Mouse (Mus musculus): ENCODE measurements around the gene Diexf.

Gene Diexf

DNA sequence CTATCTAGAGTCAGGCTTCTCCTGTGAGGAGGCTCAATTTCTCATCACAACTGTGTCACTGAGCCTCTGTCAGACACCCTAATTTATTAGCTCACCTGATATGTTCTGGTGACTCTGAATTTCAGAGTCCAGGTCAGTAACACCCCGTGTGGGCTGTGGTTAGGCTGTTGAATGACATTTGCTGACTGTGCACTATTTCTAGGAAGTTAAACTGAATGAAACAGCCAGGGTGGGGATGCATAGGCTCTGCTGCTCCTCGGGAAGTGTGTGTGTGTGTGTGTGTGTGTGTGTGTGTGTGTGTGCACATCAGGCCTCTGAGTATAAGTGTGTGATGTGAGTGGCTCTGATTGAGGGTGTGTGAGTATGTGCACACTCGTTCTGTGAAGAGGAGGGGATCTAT, 8.6 kb upstream of the Diexf start:
- DNase-seq (ENCODE audit: low spot score in 2 of 2), result no peak

DNA sequence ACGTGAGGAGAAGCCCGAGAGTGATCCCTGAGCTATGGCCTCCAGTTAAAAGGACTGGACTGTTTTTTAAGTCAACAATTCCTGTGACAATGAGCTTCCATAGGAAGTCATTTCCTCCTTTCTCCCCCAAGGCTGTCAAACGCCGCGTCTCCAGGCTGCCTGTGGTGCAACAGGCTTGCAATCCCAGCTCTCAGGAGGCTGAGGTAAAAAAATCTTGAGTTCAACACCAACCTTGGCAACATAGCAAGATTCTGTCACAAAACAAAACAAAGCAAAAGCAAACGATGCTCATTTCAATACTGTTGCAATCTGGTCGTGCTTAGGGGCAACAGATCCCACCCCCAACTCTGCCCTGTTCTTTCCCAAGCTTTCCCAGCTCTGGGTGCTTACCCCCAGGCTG, 8.0 kb upstream of the Diexf start:
- no peak for DNase-seq (ENCODE audit: low spot score in 2 of 2)

DNA sequence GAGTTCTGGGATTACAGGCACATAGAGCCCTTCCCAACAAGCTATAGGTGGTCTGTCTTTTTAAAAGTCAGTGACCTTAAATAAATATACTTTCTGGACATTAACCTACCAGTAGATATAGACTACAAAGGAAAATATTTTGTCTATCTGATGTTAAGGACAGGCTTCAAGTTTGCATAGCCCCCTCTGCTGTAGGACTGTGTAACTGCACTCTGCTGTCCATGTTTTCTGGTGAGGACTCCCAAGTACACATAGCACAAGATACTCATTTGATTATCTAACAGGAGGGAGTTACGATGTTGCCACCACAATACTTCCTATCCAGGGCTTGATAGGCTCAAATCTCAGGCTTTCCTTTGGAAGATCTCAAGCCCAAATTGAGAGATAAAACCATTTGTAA, 3.7 kb upstream of the Diexf start:
- no peak for DNase-seq (ENCODE audit: low spot score in 2 of 2)

DNA sequence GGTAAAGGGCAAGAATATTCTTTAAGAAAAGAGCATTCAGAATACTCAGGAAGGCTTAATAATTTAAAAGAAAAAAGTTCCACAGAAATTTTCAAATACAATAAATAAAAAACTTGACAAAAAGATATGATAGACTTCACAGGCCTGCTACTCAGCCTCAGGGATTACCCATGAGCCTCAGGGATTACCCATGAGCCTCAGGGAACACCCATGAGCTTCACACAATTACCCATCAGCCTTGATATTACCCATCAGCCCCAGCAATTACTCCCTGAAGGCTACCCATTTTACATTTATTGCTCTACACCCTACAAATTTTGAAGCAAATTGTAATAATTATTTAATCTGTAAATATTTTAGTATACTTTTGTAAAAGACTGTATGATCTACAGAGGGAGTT, 2.3 kb upstream of the Diexf start:
- DNase-seq (ENCODE audit: low spot score in 2 of 2), result no peak

DNA sequence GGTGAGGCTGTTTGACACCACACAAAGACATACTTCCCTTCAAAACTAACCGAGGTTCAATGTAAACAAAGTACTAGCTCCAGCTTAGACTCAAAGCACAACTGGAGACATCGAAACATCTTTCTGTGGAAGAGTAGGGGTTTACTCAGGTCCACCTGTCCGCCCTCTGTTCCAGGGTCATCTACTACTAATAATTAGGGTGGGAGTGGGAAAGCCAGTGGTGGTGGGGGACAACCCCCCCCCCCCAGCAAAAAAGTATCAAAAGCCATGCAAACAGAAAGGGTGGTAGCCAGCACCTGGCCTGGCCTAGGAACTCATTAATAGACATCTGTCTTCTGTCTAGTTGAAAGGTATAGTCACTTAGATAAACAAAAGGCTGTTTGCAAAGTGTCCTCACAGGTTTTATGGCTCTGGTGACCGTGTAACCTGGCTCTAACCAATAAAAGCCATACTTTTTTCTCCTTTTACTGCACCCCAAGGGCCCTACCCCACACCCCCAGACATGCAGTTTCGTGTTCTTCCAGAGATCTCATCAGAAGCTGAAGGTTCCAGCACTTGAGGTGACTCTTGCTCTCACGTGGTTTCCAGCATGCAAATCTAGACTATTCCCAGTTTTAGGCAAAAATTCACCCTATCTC, 1.4 kb upstream of the Diexf start:
- no peak for DNase-seq (ENCODE audit: low spot score in 2 of 2)

DNA sequence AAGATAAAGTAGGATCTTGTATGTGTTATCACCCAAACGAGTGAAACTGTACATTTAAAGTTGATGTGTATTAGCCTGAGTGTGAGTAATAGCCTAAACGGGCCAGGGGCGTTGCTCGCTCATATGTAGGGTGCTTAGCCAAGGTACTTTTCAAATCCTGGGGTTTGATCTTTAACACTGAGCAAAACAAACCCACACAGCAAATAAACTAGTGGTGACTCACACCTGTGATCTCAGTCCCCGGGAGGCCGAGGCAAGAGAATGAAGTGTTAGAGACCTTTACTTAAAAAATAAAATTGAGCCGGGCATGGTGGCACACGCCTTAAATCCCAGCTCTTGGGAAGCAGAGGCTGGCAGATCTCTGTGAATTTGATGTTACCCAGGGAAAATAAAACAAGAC, 767 bp upstream of the Diexf start:
- no peak for DNase-seq (ENCODE audit: low spot score in 2 of 2)

DNA sequence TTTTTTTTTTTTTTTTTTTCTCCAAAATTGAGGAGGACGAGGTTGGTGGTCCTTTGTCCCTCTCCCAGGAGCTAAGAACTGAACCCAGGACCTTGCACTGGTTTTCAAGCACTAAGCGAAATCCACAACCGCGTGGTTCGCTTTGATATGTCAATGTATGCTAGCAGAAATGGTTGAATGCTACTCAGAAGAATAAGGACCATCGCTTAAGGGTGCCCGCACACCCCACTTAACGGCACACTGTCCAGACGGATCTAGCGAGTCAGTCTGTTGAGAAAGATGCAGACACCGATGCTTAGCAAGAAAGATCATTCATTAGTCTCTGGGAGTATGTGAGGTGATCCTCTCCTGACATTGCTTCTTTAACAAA, 369 bp upstream of the Diexf start:
- peak in 1 of 2 experiments; percentile 8 for DNase-seq (ENCODE audit: low spot score in 2 of 2)

DNA sequence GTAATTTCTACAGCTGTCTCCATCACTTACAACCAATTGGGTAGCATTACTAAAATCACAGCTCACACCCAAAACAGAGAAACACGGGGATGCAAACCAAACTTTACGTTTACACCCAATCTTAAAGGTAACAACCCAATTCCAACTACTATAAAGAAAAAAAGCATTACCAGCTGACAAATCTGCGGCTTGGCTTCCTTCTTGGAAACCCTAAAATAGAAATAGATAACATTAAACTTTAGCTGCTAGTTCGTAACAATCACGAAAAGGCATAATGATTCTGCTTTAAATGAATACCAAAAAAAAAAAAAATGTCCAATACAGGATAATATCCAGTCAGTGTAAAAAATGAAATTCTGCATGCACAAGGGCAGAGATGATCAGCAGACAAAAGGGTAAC, 751 bp downstream of the Diexf start:
- DNase-seq (ENCODE audit: low spot score in 2 of 2), result no peak

DNA sequence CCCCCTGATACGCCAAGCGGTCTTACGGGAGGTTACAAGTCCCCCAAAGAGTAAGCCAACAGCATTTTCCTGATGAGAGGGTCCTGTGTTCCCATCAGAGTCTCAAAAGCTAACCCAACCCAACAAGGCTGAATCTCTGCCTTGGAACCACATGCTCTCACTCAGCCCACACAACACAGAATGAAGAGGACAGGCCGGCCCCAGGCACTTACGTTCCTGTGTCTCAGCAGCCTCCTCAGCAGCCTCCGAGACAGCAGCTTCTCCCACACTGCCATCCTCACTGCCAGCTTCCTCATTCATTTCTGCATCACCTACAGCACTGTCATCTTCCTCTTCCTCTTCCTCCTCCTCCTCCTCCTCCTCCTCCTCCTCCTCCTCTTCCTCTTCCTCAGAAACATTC, 2.0 kb downstream of the Diexf start:
- DNase-seq (ENCODE audit: low spot score in 2 of 2), result no peak

DNA sequence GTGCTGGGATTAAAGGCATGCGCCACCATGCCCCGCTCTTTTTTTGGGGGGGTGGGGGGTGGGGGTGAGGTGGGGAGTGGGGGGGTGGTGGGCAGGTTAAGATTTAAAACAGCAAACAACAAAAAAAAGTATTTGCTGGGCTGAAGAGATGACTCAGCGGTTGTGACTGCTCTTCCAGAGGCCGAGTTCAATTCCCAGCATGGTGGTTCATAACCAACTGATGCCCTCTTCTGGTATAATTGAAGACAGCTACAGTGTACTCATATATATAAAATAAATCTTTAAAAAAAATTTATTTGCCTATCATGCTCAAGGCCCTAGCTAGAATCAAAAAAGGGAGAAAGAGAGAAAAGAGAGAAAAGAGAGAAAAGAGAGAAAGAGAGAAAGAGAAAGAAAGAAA, 4.2 kb downstream of the Diexf start:
- no peak for DNase-seq (ENCODE audit: low spot score in 2 of 2)

DNA sequence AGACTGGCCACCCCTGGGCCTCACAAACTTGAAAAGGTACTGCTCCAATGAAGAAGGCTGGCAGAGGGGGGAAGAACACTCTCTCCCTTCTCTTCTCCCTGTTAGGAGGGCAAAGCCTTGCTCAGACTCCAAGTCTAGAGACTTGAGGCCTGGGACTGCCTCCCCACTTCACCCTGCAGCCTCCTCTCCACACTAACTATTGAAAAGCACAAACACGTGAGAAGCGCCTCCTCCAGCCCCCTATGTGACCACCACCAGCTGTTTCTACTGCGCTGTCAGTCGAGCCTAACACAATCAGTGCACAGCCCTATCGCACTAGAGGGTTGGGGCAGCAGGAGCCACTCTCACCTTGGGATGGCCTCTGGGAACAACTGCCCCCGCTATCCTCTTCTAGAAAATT, 6.8 kb downstream of the Diexf start:
- no peak for DNase-seq (ENCODE audit: low spot score in 2 of 2)

DNA sequence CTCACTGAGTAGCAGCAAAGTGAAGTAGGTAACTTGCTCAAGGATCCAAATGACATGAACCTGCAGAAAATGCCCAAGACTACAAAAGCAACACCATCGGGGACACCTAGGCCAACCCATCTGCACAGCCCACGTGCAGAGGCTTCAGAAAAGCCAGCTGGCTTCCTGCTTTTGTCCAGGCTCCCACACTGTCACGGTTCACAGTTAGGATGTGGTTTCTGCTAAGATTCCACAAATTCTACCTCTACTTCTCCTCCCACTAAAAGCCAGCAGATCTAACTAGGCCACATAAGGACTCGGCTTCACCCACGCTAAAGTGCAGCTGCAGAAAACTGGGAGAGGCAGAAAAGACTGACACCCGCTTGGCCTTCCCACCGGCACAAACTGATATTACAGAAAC, 7.3 kb downstream of the Diexf start:
- DNase-seq (ENCODE audit: low spot score in 2 of 2), result no peak

DNA sequence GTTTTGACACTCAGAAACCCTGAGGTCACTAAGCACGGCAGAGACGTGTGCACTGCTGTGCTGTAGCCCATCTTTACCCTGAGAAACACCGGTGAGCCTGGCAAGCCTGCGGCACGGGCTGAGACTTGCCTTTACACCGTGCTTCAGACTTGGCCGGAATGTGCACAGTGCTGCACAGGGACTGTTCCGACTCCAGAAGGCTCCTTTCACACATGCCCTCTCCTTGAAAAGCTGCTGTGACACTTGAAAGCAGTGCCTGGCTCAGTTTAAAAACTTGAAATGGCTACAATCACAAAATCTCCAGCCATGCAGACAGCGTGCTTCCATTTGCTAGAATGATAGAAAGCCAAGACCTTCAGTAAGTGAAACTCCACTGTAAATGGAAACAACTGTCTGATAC, 18.0 kb downstream of the Diexf start:
- no peak for DNase-seq (ENCODE audit: low spot score in 2 of 2)

DNA sequence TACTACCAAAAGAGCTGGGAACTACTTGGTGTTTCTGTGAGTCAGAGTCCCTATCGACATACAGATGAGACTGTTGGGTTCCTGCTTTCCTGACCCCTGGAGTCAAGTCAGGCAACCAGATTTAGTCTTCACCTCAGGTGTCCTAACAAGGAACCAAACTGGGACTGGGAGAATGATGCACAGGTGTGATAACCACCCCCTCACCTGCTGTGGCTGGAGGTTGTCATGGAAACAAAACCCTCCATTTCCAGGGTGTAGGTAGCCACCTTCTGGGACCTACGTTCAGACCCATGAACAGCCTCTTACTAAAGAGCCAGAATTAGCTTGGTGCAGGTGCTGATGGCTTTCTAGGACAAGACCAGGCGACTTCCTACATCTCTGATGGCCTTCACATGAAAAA, 27.1 kb downstream of the Diexf start:
- DNase-seq (ENCODE audit: low spot score in 2 of 2), result no peak

DNA sequence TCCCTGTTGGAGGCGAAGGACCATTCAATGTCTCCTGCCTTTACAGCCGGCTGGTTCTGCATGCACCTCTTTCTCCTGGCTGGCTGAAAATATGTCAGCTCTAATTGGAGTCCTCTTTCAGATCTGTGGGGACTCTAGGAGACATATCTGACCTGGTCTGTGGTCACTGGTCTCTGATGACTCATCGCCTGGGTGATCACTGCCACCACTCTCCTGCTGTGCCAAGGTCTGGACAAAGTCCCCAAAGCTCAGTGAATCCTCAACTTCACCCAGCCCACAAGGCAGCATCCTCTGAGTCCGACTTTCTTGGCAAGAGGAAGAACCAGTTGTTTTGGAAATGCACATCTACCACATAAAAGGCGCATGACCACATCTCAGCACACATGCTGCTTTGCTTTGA, 27.5 kb downstream of the Diexf start:
- DNase-seq (ENCODE audit: low spot score in 2 of 2), result no peak

DNA sequence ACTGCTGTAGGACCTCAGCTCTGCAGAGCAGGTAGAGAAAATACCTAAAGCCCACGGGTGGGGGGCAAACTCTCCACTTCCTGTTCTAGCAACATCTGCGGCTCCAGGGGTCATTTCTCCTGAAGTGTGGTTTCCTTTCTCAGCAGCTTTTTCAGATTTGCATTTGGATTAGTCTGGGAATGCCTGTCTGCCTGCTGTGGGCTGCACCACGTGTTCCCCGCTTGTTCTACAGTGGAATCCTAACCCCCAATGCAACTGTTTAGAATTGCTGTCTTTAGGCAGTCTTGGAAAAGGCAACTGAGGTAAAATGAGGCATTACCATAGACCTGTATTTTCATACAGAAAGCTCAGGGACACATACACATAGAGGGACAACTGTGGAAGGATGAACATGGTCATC, 28.0 kb downstream of the Diexf start:
- DNase-seq (ENCODE audit: low spot score in 2 of 2), result no peak

DNA sequence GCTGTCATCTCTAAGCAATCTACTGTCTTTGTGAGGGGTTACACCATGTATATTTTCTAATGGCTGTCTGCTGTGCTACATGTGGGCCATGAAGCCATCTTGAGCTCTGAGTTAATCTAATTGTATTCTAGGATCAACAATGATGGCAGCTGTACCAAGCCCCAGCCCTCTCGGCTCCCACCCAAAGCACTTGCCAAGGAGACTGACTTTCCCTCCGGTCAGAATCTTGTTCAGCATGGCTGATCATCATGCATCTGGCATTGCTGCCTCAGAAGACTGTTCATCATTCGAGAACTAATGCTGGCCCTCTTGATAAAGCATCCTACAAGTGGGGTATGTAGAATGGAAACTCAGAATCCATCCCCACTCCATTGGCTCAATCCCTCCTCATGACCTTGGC, 31.1 kb downstream of the Diexf start:
- no peak for DNase-seq (ENCODE audit: low spot score in 2 of 2)

DNA sequence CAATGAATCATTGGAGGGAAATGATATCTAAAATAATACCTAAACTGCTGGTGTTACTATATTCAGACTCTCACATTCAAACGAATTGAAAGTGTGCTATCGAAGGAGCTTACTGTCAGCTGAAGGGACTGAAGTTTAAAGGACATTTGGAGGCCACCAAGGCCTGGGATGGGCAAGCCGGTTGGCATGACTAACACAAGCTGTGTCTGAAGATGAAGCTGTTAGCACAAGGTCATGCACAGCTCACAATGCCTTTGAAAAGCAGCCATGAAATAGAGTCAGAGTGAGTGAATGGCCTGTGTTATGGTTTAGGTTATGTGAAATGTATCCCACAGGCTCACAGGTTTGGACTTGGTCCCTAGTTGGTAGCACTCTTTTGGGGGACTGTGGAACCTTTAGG, 36.5 kb downstream of the Diexf start:
- no peak for DNase-seq (ENCODE audit: low spot score in 2 of 2)

DNA sequence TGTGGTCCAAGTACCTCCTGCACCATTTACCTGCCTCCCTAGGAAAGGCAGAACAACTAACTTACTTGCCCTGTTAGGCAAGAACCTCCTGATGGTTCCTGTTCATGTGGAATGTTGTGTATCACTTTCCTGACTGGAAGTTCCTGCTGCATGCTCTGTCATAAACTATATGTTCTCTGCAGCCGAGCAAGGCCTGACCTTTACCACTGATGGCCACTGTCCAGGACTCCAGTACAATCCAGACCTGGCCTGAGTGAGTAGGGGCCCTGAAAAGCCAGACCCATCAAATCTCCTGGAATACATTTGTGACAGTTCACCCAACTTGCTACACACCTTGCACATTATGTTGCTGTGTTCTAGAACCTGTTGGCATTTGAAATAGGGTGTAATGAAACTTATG, 37.3 kb downstream of the Diexf start:
- no peak for DNase-seq (ENCODE audit: low spot score in 2 of 2)

DNA sequence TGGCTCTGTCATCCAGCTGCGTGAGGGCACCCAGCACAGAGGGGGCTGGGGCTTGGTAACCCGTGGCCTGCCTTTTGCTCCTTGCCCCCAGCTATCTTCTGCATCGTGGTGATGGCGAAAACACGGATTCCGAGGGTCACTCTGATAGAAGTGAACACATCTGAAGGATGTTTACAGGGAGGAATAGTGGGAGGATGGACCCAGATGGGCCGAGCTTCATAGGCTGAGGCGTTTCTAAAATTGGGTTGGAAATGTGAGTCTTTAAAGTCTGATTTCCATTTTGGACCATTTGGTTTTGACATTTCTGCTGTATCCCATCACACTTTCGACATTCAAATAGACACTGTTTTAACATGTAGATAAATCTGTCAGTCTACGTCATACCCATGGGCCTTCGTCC, 39.2 kb downstream of the Diexf start:
- no peak for DNase-seq (ENCODE audit: low spot score in 2 of 2)

DNA sequence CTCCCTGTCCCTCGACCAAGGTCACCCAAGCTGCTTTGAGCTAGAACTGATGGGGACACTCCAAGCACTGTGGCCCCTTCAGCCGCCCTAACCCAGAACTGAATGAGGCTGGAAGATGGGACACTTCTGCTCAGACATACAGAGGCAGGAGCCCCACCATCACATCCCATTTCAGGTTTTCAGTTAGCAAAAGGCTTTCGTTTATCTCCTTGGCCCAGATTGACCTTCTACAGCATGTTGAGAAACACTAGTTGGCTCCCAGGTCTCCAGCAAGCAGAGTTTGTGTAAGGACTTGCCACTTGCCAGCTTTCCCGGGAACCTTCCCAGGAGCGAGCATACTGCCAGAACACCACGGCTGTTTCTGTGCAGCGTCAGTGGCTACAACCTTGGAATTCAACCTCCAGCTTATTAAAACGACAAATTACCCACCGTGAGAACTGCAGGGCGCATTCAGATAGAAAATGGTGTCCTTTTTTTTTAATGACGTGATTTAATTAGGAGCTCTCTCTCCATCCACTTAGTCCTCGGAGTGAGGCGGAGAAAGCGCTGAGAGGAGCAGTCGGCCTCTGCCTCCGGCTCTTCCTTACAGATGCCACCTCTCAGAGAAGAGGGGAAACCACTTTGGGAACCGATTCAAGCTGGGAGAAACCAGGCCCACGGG, 39.7 kb downstream of the Diexf start:
- DNase-seq (ENCODE audit: low spot score in 2 of 2), result peak in 1 of 2 experiments; percentile 42

DNA sequence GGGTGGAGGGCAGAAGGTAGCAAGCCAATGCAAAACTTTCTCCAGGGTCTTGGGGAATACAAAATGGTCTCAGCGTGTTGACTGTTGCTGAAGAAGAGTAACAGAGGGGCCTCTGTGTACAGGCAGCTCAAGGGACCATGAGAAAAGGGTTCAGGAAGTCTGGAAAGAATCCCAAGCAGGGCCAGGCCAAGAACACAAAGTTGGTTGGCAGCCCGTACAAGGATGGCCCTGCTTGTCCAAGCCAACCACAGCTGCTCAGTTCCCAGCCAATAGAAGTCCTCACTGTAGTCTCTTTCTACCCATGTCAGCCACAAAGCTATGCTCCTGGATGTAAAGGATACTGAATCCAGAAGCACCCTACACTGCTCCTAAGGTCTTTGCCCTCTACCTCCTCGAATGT, 40.4 kb downstream of the Diexf start:
- DNase-seq (ENCODE audit: low spot score in 2 of 2), result peak in 1 of 2 experiments; percentile 43

DNA sequence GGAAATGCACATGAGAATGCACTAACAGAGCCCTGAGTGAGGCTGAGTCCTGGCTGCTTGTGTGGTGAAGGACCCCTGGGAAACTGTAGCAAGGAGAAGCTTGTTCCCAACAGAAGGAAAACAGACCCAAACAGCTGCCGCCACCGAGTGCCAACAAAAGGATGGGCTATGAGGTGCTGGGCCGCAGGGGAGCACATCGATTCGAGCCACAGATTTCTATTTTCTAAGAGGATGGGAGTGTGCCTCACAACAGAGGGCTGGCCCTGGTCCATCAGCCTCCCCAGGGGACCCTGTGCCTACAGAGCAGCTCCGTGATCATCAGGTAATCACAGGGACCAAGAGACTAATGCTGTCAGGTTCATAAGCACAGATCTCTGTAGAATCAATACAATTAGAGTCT, 40.9 kb downstream of the Diexf start:
- peak in 1 of 2 experiments; percentile 16 for DNase-seq (ENCODE audit: low spot score in 2 of 2)

DNA sequence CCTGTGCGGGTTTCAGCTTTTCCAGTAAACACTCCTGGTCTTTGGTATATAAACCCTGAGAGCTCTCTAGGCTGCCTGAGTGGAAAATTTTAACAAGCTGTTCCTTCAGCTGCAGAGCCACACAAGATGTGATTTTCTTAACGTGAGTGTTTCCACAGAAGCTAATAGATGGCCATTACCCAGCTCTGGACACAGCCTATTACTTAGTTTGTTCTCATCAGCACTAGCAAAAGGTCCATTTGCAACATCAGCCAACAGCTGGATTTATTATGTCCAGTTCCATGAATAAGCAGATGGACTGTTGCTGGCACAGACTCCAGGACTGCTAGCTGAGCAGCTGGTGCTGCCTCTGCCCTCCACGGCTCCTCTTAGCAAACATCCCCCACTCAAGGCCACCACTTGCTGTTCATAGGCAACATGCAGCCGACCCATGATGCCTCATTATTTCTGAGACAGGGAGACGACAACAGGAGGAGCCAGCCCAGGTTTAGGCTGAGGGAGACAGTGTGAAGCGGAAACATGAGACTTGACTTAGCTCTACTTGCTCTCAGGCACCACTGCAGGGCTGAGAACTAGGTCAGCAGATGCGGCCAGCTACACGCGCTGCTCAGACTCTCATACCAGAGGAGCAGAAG, 43.1 kb downstream of the Diexf start:
- no peak for DNase-seq (ENCODE audit: low spot score in 2 of 2)
